Mouse (Mus musculus) frontal cortex, adult (tissue): ENCODE data around the gene Lcp1.

Experiments
- ATAC-seq: cut with Nextera tagmentation; 2 replicates; pipeline ENCODE4 v1.9.2; 2017; ENCODE audit warnings: mild to moderate bottlenecking, moderate library complexity, mixed read lengths; ENCODE audit not compliant: low TSS enrichment

Gene Lcp1

GRCm38 (mm10) chr14:75279716-75280115, 148.8 kb downstream of the Lcp1 start:
- ATAC-seq = no peak

DNA sequence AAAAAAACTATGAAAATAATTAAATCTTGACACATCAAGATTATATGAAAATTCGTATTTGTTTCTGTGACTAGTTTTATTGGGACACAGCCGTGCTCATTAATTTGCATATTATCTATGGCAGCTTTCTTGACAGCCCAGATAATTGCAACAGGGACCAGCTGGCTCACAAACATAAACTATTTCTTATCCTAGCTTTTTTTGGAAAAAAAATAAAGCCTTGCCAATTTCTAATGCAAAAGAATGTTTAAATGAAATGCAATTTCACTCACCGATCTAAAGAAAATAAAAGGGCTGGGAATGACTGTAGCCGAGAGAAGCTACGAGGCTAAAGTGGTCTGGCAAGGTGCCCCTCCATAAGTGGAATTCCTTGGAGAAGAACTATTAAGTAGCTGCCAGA, 149.5 kb downstream of the Lcp1 start:
- no peak for ATAC-seq
